Mouse (Mus musculus) liver, embryonic 14.5 days (tissue): ENCODE data around the gene Abcc1. TPM values are rescaled to one million over a fixed set of nuclear protein-coding genes. Genes with fewer than 3 reads are reported as not detected.

Experiments used
- ATAC-seq: fragments of 200-750 bp; cut with Nextera tagmentation; 2 replicates; pipeline ENCODE4 v1.8.0; 2017; ENCODE audit warnings: moderate number of reproducible peaks, mild to moderate bottlenecking, moderate library complexity; ENCODE audit not compliant: insufficient read depth
- DNase-seq, 3 experiments: peaks; one replicate each; pipeline ENCODE4 v3.0.0-alpha.2; 2012 to 2013; ENCODE audit warnings: low read depth in 3 of 3, low spot score in 3 of 3
- H3K27ac ChIP-seq: fragments of 300-500 bp; sonication (generic); 2 replicates; pipeline ENCODE4 v1.5.1; 2014; ENCODE audit warnings: moderate library complexity, mild to moderate bottlenecking, control low read depth, inconsistent platforms
- H3K27me3 ChIP-seq: fragments of 300-500 bp; sonication (generic); 2 replicates; pipeline ENCODE4 v1.6.1; 2014; ENCODE audit warnings: mild to moderate bottlenecking, low read length, moderate library complexity; ENCODE audit not compliant: control insufficient read depth, insufficient read depth
- H3K36me3 ChIP-seq: fragments of 300-500 bp; sonication (generic); replicated peaks from 2 replicates; pipeline ENCODE4 v1.6.1; 2014; ENCODE audit warnings: low read depth; ENCODE audit not compliant: control insufficient read depth, insufficient read depth
- H3K4me1 ChIP-seq, 2 experiments: fragments of 200-500 bp in 1 of 2; fragments of 300-500 bp in 1 of 2; sonication (generic) in 1 of 2; replicated peaks; 2 replicates each; pipeline ENCODE4 v1.6.1; 2012 to 2014; ENCODE audit warnings: antibody characterized with exemption in 1 of 2, inconsistent platforms in 1 of 2, low read length in 1 of 2; ENCODE audit not compliant: control insufficient read depth in 2 of 2, insufficient read depth in 2 of 2
- H3K4me2 ChIP-seq: fragments of 300-500 bp; sonication (generic); 2 replicates; pipeline ENCODE4 v1.6.1; 2014; ENCODE audit warnings: low read depth, mild to moderate bottlenecking, control low read depth, moderate library complexity
- H3K4me3 ChIP-seq, 2 experiments: fragments of 200-500 bp in 1 of 2; fragments of 300-500 bp in 1 of 2; sonication (generic) in 1 of 2; 2 replicates each; pipeline ENCODE4 v1.5.1; 2012 to 2014; ENCODE audit warnings: low read depth in 2 of 2, low read length in 2 of 2, mild to moderate bottlenecking in 2 of 2, control low read depth in 1 of 2, inconsistent platforms in 1 of 2, moderate library complexity in 1 of 2; ENCODE audit not compliant: insufficient read depth in 1 of 2
- H3K9ac ChIP-seq: fragments of 300-500 bp; sonication (generic); replicated peaks from 2 replicates; pipeline ENCODE4 v1.6.1; 2014; ENCODE audit warnings: mild to moderate bottlenecking, control low read depth, moderate library complexity
- H3K9me3 ChIP-seq: fragments of 300-500 bp; sonication (generic); 2 replicates; pipeline ENCODE4 v1.6.1; 2016; ENCODE audit warnings: low read length, mixed read lengths; ENCODE audit not compliant: control insufficient read depth
- CTCF ChIP-seq: IDR thresholded peaks from 2 replicates; pipeline ENCODE4 v1.5.1; 2016; ENCODE audit warnings: antibody characterized with exemption, low read depth, control low read depth
- EP300 ChIP-seq: IDR thresholded peaks from 2 replicates; pipeline ENCODE4 v1.6.1; 2016; ENCODE audit warnings: antibody characterized with exemption, low read depth
- WGBS: fragments of 180-500 bp; shearing (Covaris S2); extraction: QIAGEN DNeasy Blood & Tissue Kit; methylation state at CpG from one replicate; pipeline ENCODE4 v1.1.7; 2014; ENCODE audit not compliant: insufficient replicate concordance; 5-methylcytosine and 5-hydroxymethylcytosine counted together
- polyA plus RNA-seq, 2 experiments: library from polyadenylated mRNA; depleted of rRNA in 1 of 2; stranded (reverse) in 1 of 2; unstranded in 1 of 2; fragments of >200 nt; fragmentation: Nextera tagmentation in 1 of 2; extraction: Ambion mirVana in 1 of 2; gene quantifications; 2 replicates each; pipeline versions ENCODE4 v1.2.1 to v1.2.3; 2012 to 2014

The Abcc1 gene
- polyA plus RNA-seq, 2 experiments, result 1.9 to 2.4 TPM

DNA sequence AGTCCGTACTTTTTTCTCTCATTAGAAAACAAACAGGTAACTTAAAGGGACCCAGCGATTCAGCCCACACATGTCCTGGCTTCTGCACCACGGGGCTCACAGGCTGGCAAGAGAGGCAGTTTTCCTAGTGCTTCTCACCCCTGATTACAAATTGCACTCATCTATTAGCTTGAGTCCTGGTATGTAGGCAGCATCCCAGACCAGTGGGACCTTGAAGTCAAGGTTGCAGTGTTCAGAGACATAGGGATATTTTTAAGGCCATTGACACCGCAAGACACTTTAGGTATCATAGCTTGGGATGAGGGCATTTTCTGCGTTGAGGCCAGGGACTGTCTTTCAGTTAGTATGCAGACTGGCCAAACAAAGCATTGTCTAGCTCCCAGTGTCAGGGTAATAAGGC, 51.2 kb downstream of the Abcc1 start:
- H3K9me3 ChIP-seq, result no peaks in the 10 kb centered on the region
- H3K4me2 ChIP-seq, result no peak overlapping the region
- ATAC-seq (no peak), DNase-seq (no peak)
- H3K36me3 ChIP-seq, result no peaks in the 10 kb centered on the region; the same call in 1 of the 2 replicates
- no peak for TF ChIP-seq EP300
- H3K4me3 ChIP-seq, result no peak overlapping the region
- WGBS, result 76% methylated on average over 5 of the region's 5 CpGs
- no peaks in the 10 kb centered on the region for H3K4me1 ChIP-seq
- no peak overlapping the region for H3K27ac ChIP-seq
- no peaks in the 10 kb centered on the region for H3K27me3 ChIP-seq
- H3K9ac ChIP-seq, result no peak overlapping the region

- Histone ChIP-seq H3K4me3 (no peak overlapping the region), H3K27ac (no peak overlapping the region), H3K9me3 (no peaks in the 10 kb centered on the region), H3K4me1 (no peaks in the 10 kb centered on the region), H3K9ac (no peak overlapping the region), H3K36me3 (no peaks in the 10 kb centered on the region; the same call in 1 of the 2 replicates), H3K4me2 (no peak overlapping the region), H3K27me3 (no peaks in the 10 kb centered on the region)
- 73% methylated on average over 9 of the region's 9 CpGs for WGBS
- ATAC-seq (no peak), DNase-seq (no peak)
- TF ChIP-seq EP300 (no peak), CTCF (no peak)
Measured at GRCm38 (mm10) chr16:14415206-14415605, 53.8 kb downstream of the Abcc1 start.

- Histone ChIP-seq H3K4me2 (no peak overlapping the region), H3K36me3 (no peaks in the 10 kb centered on the region), H3K4me3 (no peak overlapping the region), H3K27ac (no peak overlapping the region), H3K9ac (no peak overlapping the region), H3K27me3 (no peaks in the 10 kb centered on the region), H3K4me1 (no peaks in the 10 kb centered on the region), H3K9me3 (no peaks in the 10 kb centered on the region)
- ATAC-seq (no peak), DNase-seq (no peak)
- no peak for TF ChIP-seq EP300
- TF ChIP-seq CTCF, result no peak
- 62% methylated on average over 5 of the region's 5 CpGs for WGBS
Measured at GRCm38 (mm10) chr16:14416957-14417618, 55.7 kb downstream of the Abcc1 start.

- H3K27me3 ChIP-seq, result no peaks in the 10 kb centered on the region
- no peak overlapping the region for H3K27ac ChIP-seq
- no peak for DNase-seq
- ATAC-seq, result no peak
- H3K4me3 ChIP-seq, result no peak overlapping the region
- TF ChIP-seq CTCF (no peak), EP300 (no peak)
- WGBS, result 74% methylated on average over 5 of the region's 5 CpGs
- no peaks in the 10 kb centered on the region for H3K36me3 ChIP-seq
- no peaks in the 10 kb centered on the region for H3K9me3 ChIP-seq
- no peak overlapping the region for H3K4me2 ChIP-seq
- no peaks in the 10 kb centered on the region for H3K4me1 ChIP-seq
- no peak overlapping the region for H3K9ac ChIP-seq
Measured at GRCm38 (mm10) chr16:14420496-14421132, 59.3 kb downstream of the Abcc1 start.

DNA sequence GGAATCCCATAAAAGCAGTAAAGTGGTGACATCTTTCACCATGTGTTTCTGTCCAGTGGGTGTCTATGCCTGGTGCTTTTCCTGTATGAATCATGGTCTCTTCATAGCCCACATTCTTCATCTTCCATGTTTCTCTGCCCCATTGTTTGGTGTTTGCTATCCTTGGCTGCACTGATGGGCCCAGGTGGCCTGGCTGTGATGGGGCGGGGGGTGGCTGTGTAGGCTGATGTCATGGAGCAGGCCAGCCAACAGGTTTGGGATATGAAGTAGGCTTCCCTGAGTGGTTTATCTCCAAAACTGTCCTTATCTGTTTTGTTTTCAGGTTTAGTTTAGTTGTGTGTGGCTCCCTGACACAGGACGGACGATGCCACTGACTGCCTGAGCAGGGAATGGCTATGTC, 60.7 kb downstream of the Abcc1 start:
- Histone ChIP-seq H3K9me3 (no peaks in the 10 kb centered on the region), H3K4me1 (no peaks in the 10 kb centered on the region), H3K36me3 (no peaks in the 10 kb centered on the region), H3K27ac (no peak overlapping the region), H3K9ac (no peak overlapping the region), H3K4me3 (no peak overlapping the region), H3K4me2 (no peak overlapping the region), H3K27me3 (no peaks in the 10 kb centered on the region)
- ATAC-seq (no peak), DNase-seq (no peak)
- WGBS, result 84% methylated on average over 3 of the region's 3 CpGs
- TF ChIP-seq CTCF (no peak), EP300 (no peak)
